Mouse (Mus musculus): ENCODE data around the gene Sowahc. TPM values are rescaled to one million over a fixed set of nuclear protein-coding genes. Genes with fewer than 3 reads are reported as not detected.

Sowahc gene
- 4.7 and 6.3 TPM in 2 replicates for polyA plus RNA-seq (2016; fragmentation: Nextera tagmentation; extraction: Ambion mirVana)

GRCm38 (mm10) chr10:59221473-59222270 lies at the start of gene Sowahc, which contains the start of gene Sept10:
Gene Sowahc, plus strand, starts transcription at chr10:59221953.
Gene Sept10, minus strand, starts transcription at chr10:59221847.
- no peaks in the 10 kb centered on the region for H3K36me3 ChIP-seq
- peak within 1 kb of the TSS; percentile 84 for H3K4me3 ChIP-seq
- no peaks in the 10 kb centered on the region for H3K27me3 ChIP-seq (ENCODE audit: insufficient read depth, poor library complexity, severe bottlenecking)
- under 1% methylated on average over 84 of the region's 84 CpGs for WGBS
- DNase-seq (ENCODE audit: low spot score), result peak; percentile 97
- no peaks in the 10 kb centered on the region for H3K9me3 ChIP-seq
- peaks cover 19% of the 10 kb centered on the region for H3K4me1 ChIP-seq
- peak within 1 kb of the TSS; percentile 98 for H3K27ac ChIP-seq

GRCm38 (mm10) chr10:59172539-59172938 lies 49.2 kb upstream of the Sowahc start:
- Histone ChIP-seq H3K4me3 (no peak overlapping the region), H3K27me3 (ENCODE audit: insufficient read depth, poor library complexity, severe bottlenecking) (no peaks in the 10 kb centered on the region), H3K9me3 (no peaks in the 10 kb centered on the region), H3K36me3 (peaks cover 12% of the 10 kb centered on the region), H3K27ac (no peak overlapping the region), H3K4me1 (no peaks in the 10 kb centered on the region)
- 89% methylated on average over 1 of the region's 1 CpGs for WGBS
- no peak for DNase-seq (ENCODE audit: low spot score)

DNA sequence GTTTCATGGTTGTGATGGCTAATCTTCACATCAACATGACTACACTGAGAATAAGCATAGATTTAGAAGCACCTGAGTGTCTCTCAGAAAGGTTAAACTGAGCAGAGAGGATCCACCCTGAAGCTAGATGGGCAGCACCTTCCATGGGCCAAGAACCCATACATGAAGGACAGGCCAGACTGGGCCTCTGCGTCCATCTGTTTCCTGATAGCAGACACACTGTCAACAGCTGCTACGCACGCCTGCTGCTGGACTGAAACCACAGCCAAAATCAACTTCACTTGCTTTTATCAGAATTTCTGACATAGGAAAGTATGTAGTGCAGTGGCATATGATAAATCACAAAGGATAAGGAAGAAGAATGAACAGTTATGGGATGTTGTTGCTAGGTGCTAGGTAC lies 42.1 kb upstream of the Sowahc start:
- 51% methylated on average over 3 of the region's 3 CpGs for WGBS
- no peak overlapping the region for H3K27ac ChIP-seq
- peaks cover 6% of the 10 kb centered on the region; the same call in 1 of the 2 replicates for H3K36me3 ChIP-seq
- DNase-seq (ENCODE audit: low spot score), result no peak
- no peaks in the 10 kb centered on the region for H3K9me3 ChIP-seq
- no peaks in the 10 kb centered on the region for H3K27me3 ChIP-seq (ENCODE audit: insufficient read depth, poor library complexity, severe bottlenecking)
- H3K4me3 ChIP-seq, result no peak overlapping the region
- no peaks in the 10 kb centered on the region for H3K4me1 ChIP-seq

- Histone ChIP-seq H3K27me3 (ENCODE audit: insufficient read depth, poor library complexity, severe bottlenecking) (no peaks in the 10 kb centered on the region), H3K36me3 (0 out of 2 replicates have a peak, but pooled peaks cover 3% of the 10 kb centered on the region), H3K9me3 (no peaks in the 10 kb centered on the region), H3K27ac (no peak overlapping the region), H3K4me1 (no peaks in the 10 kb centered on the region), H3K4me3 (no peak overlapping the region)
- DNase-seq (ENCODE audit: low spot score), result no peak
- WGBS, result 74% methylated on average over 3 of the region's 3 CpGs
Measured at GRCm38 (mm10) chr10:59182306-59182705, 39.4 kb upstream of the Sowahc start.

DNA sequence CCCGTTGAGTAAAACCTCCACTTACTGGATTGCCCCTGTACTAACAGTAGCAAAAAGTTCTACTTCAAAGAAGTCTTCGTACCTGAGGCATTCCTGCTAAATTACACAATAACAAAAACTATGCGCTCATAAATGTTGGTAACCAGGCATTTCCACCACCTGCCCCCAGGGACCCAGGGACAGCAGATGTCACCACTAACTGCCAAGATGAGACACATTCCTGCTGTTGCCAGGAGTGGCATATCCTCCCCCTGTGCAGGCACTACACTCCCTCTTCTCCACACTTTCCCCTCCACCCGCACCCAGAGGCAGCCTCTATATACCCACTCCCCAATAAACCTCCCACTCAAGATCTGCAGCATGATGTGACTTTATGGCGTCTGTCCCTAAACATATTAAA lies 26.9 kb upstream of the Sowahc start:
- Histone ChIP-seq H3K4me3 (no peak overlapping the region), H3K9me3 (no peaks in the 10 kb centered on the region), H3K27me3 (ENCODE audit: insufficient read depth, poor library complexity, severe bottlenecking) (no peaks in the 10 kb centered on the region), H3K36me3 (peaks cover 12% of the 10 kb centered on the region), H3K27ac (no peak overlapping the region), H3K4me1 (peaks cover 14% of the 10 kb centered on the region)
- 72% methylated on average over 5 of the region's 5 CpGs for WGBS
- DNase-seq (ENCODE audit: low spot score), result no peak

GRCm38 (mm10) chr10:59196763-59197162 lies 25.0 kb upstream of the Sowahc start:
- H3K27me3 ChIP-seq (ENCODE audit: insufficient read depth, poor library complexity, severe bottlenecking), result no peaks in the 10 kb centered on the region
- H3K4me3 ChIP-seq, result no peak overlapping the region
- H3K27ac ChIP-seq, result no peak overlapping the region
- H3K36me3 ChIP-seq, result no peaks in the 10 kb centered on the region
- peaks cover 14% of the 10 kb centered on the region for H3K4me1 ChIP-seq
- DNase-seq (ENCODE audit: low spot score), result no peak
- WGBS, result 81% methylated on average over 3 of the region's 3 CpGs
- no peaks in the 10 kb centered on the region for H3K9me3 ChIP-seq

DNA sequence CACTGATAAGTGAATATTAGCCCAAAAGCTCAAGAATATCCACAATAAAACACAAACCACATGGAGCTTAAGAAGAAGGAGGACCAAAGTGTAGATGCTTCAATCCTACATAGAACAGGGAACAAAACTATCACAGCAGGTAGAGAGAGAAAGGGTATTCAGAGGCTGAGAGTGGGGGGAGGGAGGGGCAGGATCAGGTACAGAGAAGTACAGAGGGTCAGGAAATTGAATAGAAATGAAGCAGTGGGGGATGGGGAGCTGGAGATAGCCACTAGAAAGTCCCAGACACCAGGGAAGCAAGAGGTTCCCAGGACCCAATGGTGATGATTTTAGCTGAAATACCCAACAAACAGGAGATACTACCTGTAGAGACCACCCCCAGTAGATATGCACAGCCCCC lies 21.7 kb upstream of the Sowahc start:
- Histone ChIP-seq H3K27me3 (ENCODE audit: insufficient read depth, poor library complexity, severe bottlenecking) (no peaks in the 10 kb centered on the region), H3K9me3 (no peaks in the 10 kb centered on the region), H3K27ac (no peak overlapping the region), H3K4me3 (no peak overlapping the region), H3K36me3 (0 out of 2 replicates have a peak, but pooled peaks cover 3% of the 10 kb centered on the region), H3K4me1 (peaks cover 11% of the 10 kb centered on the region)
- DNase-seq (ENCODE audit: low spot score), result no peak

DNA sequence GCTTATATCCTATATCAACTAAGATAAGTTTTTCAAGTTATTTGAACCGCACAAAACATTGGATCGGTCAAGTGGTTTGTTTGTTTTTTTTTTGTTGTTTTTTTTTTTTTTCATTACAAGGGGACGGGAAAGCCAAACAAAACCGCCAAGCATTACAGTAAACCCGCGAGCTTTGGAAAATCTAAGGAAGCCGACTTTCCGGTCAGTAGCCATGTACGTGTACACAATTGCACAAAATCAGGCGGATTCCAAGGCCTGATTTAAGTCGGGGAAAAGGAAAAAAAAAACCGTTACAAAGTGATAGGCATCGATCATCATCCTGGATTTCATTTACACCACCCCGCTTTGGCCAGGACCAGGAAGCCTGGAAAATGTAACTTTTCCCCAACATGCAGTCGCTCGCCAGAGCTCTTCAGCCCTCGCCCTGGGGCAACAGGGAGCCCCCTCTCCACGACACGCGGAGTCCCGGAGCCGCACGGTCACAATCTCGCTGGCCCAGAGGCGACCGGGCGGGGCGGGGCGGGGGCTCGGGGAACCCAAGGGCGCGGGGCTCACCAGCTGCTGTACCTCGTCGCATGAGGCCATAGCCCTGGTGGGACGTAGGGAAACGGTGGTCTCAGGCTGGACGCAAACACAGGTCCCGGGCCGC lies 805 bp upstream of the Sowahc start:
- DNase-seq (ENCODE audit: low spot score), result no peak
- H3K27me3 ChIP-seq (ENCODE audit: insufficient read depth, poor library complexity, severe bottlenecking), result no peaks in the 10 kb centered on the region

DNA sequence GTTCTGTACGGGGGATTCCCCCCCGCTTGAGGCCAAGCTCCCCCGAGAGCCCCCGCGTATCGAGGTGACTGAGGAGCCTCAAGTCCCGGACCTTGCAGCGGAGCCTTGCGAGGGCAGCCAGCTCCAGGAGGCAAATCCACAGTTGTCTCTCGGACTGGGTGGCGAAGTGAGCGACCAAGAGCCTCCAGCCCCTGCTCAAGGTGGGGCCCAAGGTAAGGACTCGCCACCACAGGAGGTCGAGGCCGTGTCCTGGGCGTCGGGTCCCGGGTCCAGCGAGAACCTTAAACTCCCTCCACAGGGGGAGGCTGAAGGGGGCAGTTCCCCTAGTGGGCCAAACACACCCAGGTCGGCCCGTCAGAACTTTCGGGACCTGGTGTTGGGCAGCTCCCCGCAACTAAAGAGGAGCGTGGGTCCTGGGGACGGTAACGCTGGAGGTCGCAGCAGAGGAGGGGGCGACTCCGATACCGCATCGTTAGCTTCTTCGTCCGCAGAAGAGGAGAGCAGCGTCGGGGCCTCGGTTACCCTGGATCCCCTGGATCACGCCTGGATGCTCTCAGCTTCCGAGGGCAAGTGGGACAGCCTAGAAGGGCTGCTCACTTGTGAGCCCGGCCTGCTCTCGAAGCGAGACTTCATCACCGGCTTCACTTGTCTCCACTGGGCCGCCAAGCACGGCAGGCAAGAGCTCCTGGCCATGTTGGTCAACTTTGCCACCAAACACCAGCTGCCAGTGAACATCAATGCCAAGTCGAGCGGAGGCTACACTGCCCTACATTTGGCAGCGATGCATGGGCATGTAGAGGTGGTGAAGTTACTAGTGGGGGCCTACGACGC lies 733 bp downstream of the Sowahc start:
- Histone ChIP-seq H3K36me3 (no peaks in the 10 kb centered on the region), H3K4me1 (peaks cover 19% of the 10 kb centered on the region), H3K27me3 (ENCODE audit: insufficient read depth, poor library complexity, severe bottlenecking) (no peaks in the 10 kb centered on the region), H3K9me3 (no peaks in the 10 kb centered on the region), H3K27ac (peak overlapping the region; percentile 98), H3K4me3 (peak overlapping the region; percentile 84)
- peak; percentile 81 for DNase-seq (ENCODE audit: low spot score)
- 3% methylated on average over 49 of the region's 49 CpGs for WGBS

More for the DNA sequence above, 805 bp upstream of the Sowahc start:
- H3K4me3 ChIP-seq, result peak overlapping the region; percentile 84
- H3K27ac ChIP-seq, result peak overlapping the region; percentile 98
- no peaks in the 10 kb centered on the region for H3K36me3 ChIP-seq
- peaks cover 19% of the 10 kb centered on the region for H3K4me1 ChIP-seq
- 2% methylated on average over 39 of the region's 39 CpGs for WGBS
- no peaks in the 10 kb centered on the region for H3K9me3 ChIP-seq

DNA sequence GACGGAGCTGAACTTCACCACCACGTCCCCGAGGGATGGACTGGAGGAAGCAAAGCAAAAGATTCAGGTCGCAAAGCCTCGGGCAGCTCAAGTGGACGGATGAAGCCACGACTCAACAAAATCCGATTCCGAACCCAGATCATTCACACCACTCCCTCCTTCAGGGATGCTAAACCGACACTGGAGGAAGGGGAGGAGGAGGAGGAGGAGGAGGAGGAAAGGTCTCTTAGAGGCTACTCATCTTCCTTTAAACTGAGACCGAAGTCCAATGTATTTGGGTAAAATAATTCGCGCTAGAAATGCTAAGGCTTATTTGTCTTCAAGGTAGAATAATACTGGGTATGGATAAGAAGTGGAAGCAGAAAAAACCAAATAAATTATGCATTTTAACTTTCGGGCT lies 1.5 kb downstream of the Sowahc start:
- Histone ChIP-seq H3K36me3 (no peaks in the 10 kb centered on the region), H3K4me1 (peaks cover 19% of the 10 kb centered on the region), H3K9me3 (no peaks in the 10 kb centered on the region), H3K27me3 (ENCODE audit: insufficient read depth, poor library complexity, severe bottlenecking) (no peaks in the 10 kb centered on the region), H3K4me3 (peak overlapping the region; percentile 84), H3K27ac (no peak overlapping the region)
- DNase-seq (ENCODE audit: low spot score), result no peak
- WGBS, result 39% methylated on average over 14 of the region's 14 CpGs

- Histone ChIP-seq H3K36me3 (no peaks in the 10 kb centered on the region), H3K27ac (no peak overlapping the region), H3K9me3 (no peaks in the 10 kb centered on the region), H3K4me1 (peaks cover 14% of the 10 kb centered on the region), H3K4me3 (no peak overlapping the region), H3K27me3 (ENCODE audit: insufficient read depth, poor library complexity, severe bottlenecking) (no peaks in the 10 kb centered on the region)
- DNase-seq (ENCODE audit: low spot score), result no peak
- WGBS, result 78% methylated on average over 4 of the region's 4 CpGs
Measured at GRCm38 (mm10) chr10:59223890-59224289, 2.1 kb downstream of the Sowahc start.

DNA sequence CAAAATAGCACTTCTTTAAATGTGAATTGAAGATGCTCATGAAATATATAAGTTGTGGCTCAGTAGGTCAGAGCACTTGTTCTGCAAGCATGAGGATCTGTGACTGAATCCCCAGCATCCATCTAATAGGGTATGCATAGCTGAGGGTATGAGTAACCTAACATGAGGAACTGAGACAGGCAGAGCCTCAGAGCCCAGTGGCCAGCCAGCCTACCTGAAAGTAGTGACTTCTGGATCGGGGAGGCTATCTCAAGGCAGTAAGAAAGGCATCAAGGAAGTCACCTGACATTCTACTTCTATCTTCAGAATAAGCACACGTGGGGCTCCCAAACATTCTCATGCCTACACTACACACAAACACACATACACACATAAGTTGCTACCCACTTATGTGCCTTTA lies 3.4 kb downstream of the Sowahc start:
- Histone ChIP-seq H3K27ac (no peak overlapping the region), H3K4me3 (no peak overlapping the region), H3K9me3 (no peaks in the 10 kb centered on the region), H3K4me1 (peaks cover 13% of the 10 kb centered on the region), H3K27me3 (ENCODE audit: insufficient read depth, poor library complexity, severe bottlenecking) (no peaks in the 10 kb centered on the region), H3K36me3 (no peaks in the 10 kb centered on the region)
- DNase-seq (ENCODE audit: low spot score), result no peak
- WGBS, result 72% methylated on average over 2 of the region's 2 CpGs
